8 mouse cellular contexts compared by ENCODE assay signal in genomic region chr6:85339273-85339901, GRCm38 (mm10). TPM values are rescaled to one million over a fixed set of nuclear protein-coding genes. Genes with fewer than 3 reads are reported as not detected.
DNase-seq lines count a peak whose midpoint lies in the region; ATAC-seq lines count a peak whose summit lies in the region.
"Had no signal": no experiment of that assay in that cellular context is flagged by ENCODE, and none has a peak within 500 bp of the region (broad histone marks: within the 10 kb centered on the region; RNA-seq: fewer than 3 reads in every experiment).

No protein-coding gene starts in this region.

- H3K4me2 ChIP-seq in limb, embryonic 11.5 days (ENCODE audit: low read depth, severe bottlenecking): no peak overlapping the region
- H3K4me2 ChIP-seq: neural tube, embryonic 12.5 days had no signal

- no peak overlapping the region for H3K9ac ChIP-seq in limb, embryonic 11.5 days (ENCODE audit: low read length)
- H3K9ac ChIP-seq: neural tube, embryonic 12.5 days had no signal

- intact Hi-C loops in left cerebral cortex, postnatal 14 days (cut with DNase I): no loop called here

- H3K4me3 ChIP-seq in limb, embryonic 11.5 days (ENCODE audit: low read depth, low read length): no peak overlapping the region
- no peak overlapping the region for H3K4me3 ChIP-seq in limb, embryonic 10.5 days
- H3K4me3 ChIP-seq: neural tube, embryonic 12.5 days had no signal

- H3K9me3 ChIP-seq in limb, embryonic 11.5 days (ENCODE audit: control insufficient read depth, low read length): no peaks in the 10 kb centered on the region
- H3K9me3 ChIP-seq in limb, embryonic 10.5 days (replicated peaks): no peaks in the 10 kb centered on the region
- H3K9me3 ChIP-seq: neural tube, embryonic 12.5 days had no signal

- DNase-seq in limb, embryonic 11.5 days (ENCODE audit: low spot score): peak; percentile 45
- DNase-seq in limb, embryonic 10.5 days (ENCODE audit: low spot score): no peak
- DNase-seq in ZHBTc4 (ENCODE audit: low read depth, low spot score): peak; percentile 44
- DNase-seq in cerebellum, postnatal 36 days: peak; percentile 76 to 79
- peak; percentile 47 to 74 for DNase-seq in left cerebral cortex, postnatal 14 days (ENCODE audit: low spot score in 2 of 2)
- DNase-seq in natural killer cell, adult 2 months (ENCODE audit: low spot score in 2 of 2): peak; percentile 24 to 50
- DNase-seq in yolk sac, embryonic 10.5 days (ENCODE audit: low spot score): peak; percentile 38

- no peak for ATAC-seq in limb, embryonic 11.5 days (ENCODE audit: insufficient number of reproducible peaks, low FRiP score, low TSS enrichment, low read depth)

- H3K36me3 ChIP-seq in limb, embryonic 11.5 days (ENCODE audit: control insufficient read depth, insufficient read depth, low read length): no peaks in the 10 kb centered on the region
- H3K36me3 ChIP-seq in limb, embryonic 10.5 days: no peaks in the 10 kb centered on the region
- H3K36me3 ChIP-seq: neural tube, embryonic 12.5 days had no signal

- WGBS in limb, embryonic 11.5 days: 83% methylated on average over 1 of the region's 1 CpGs
- WGBS in limb, embryonic 10.5 days: 75% methylated on average over 1 of the region's 1 CpGs

- 0 out of 2 replicates have a peak, but pooled peaks cover 2% of the 10 kb centered on the region for H3K27me3 ChIP-seq in limb, embryonic 11.5 days (ENCODE audit: control insufficient read depth, insufficient read depth, low read length)
- H3K27me3 ChIP-seq in limb, embryonic 10.5 days (ENCODE audit: low read depth, poor library complexity, severe bottlenecking): peaks cover 83% of the 10 kb centered on the region

- H3K4me1 ChIP-seq in limb, embryonic 11.5 days (ENCODE audit: control insufficient read depth, insufficient read depth, low read length): no peaks in the 10 kb centered on the region
- H3K4me1 ChIP-seq in limb, embryonic 10.5 days: no peaks in the 10 kb centered on the region; the same call in 1 of the 2 replicates
- H3K4me1 ChIP-seq: neural tube, embryonic 12.5 days had no signal

- no peak overlapping the region for H3K27ac ChIP-seq in limb, embryonic 11.5 days (replicated peaks; ENCODE audit: low read depth, low read length)
- no peak overlapping the region for H3K27ac ChIP-seq in limb, embryonic 10.5 days
- H3K27ac ChIP-seq: neural tube, embryonic 12.5 days had no signal

RNA-seq across cellular contexts. Expression of gene Sfxn5, which starts 6.2 kb away (rescaled TPM):
- polyA plus RNA-seq in limb, embryonic 11.5 days (2014; fragmentation: Nextera tagmentation; extraction: Ambion mirVana): 4.8 and 6.7 TPM in 2 replicates
- polyA plus RNA-seq in limb, embryonic 10.5 days (2016; fragmentation: Nextera tagmentation; extraction: Ambion mirVana): 6.4 and 6.5 TPM in 2 replicates
- 100 to 1,000 TPM; 162 to 165 TPM for total RNA-seq in left cerebral cortex, postnatal 14 days (2021)

RNA-seq across cellular contexts. Expression of gene Rab11fip5, which starts 35.0 kb away (rescaled TPM):
- 3.1 and 3.4 TPM in 2 replicates for polyA plus RNA-seq in limb, embryonic 11.5 days (2014; fragmentation: Nextera tagmentation; extraction: Ambion mirVana)
- 3.2 and 4.3 TPM in 2 replicates for polyA plus RNA-seq in limb, embryonic 10.5 days (2016; fragmentation: Nextera tagmentation; extraction: Ambion mirVana)
- total RNA-seq in left cerebral cortex, postnatal 14 days (2021): 10 to 100 TPM; 53.8 to 55.0 TPM
